Mouse (Mus musculus) layer of hippocampus, postnatal 25 days (tissue): Measurements from ENCODE around the gene Ophn1. TPM values are rescaled to one million over a fixed set of nuclear protein-coding genes. Genes with fewer than 3 reads are reported as not detected.

Experiments
- DNase-seq, 2 experiments: peaks; one replicate each; pipeline ENCODE4 v3.0.0; 2022; ENCODE audit warnings: mixed read lengths in 2 of 2, low spot score in 1 of 2; ENCODE audit errors: extremely low spot score in 1 of 2
- total RNA-seq, 2 experiments: library from RNA; stranded (reverse); gene quantifications; 2 replicates each; pipeline ENCODE4 v1.2.3; 2021

Gene Ophn1
- total RNA-seq, 2 experiments from 2014 or later: 37.9 to 39.3 TPM

DNA sequence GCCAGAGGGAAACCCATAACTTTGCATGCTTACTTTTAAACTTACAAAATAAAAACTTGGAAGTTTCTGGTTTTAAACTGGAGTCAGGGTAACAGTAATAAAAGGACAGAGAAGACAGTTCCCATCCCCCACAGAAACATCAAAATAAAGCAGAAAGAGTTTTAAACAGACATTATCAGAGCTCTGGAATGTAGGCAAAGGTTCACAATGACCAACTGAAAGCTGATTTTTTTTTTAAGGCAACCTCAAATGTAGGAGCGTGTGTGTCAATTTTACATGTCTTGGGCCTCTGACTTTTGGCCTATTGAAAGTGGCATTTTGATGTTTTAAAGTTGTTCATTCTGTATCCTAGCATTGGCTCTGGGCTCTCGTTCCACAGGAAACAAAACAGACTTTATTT, 49.2 kb downstream of the Ophn1 start:
- no peak for DNase-seq

DNA sequence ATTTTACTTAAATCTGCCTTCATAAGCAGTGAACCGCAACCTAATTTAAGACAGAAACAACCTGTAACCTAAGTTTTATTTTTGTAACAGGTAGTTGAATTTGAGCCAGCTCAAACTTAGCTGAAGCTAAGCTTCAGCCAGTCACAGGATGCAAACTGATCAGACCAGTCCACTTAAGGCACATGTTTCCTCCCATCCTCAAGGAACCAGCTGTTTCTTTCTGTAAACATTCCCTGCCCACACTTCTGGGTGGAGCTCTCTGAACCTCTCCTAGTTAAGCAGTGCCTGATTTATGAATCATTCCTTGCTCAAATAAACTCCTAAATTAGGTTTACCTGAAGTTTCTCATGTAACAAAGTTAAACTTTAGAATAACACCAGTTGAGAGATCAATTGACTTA, 54.8 kb downstream of the Ophn1 start:
- no peak for DNase-seq

DNA sequence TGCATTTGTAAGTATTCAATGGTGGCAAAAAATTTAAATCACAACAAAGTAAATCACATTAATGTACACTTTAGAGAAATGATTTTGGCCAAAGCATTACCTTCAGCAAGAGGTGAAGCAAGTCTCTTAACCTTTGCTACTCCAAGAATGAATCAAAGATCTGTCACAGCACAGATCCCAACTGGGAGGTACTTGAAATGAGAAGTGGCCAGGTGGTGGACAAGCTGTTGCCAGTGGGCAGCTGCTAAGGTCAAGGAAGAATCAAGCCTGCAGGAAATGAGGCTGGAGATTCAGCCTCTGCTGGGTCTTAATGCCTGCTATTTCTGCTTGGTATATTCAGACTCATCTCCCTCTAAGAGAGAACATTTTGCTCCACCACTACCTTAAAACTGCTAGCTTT, 87.0 kb downstream of the Ophn1 start:
- DNase-seq: no peak

DNA sequence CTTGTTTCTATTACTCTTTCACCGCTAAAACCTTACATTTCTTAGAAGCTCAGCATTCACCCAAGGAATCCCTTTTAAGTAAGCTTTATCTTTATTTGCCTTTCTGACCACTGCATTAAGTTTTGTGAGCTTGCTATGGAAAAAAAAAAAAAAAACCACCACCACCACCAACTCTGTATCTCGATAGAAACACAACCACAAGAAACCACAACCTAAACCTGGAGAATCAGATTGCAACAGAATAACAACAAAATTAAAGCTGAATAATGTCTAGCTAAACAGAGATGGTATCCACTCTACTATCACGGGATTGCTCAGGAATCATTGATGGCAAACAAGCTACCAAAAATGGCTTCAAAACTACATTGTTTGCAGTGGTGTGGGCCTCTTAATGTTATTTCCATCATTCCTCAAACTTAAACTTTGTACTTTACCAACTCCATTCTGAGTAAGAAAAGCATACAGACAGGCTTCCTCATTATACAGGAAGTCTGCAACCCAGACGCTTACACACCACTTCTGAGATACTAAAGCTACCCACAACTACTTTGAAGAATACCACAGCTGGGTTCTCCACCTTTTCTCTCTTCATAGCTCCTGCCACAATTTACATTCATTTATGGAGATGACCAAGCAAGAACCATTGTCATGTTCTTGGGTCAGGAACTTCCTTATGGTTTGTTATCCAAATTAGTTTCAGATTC, 116.4 kb downstream of the Ophn1 start:
- no peak for DNase-seq

DNA sequence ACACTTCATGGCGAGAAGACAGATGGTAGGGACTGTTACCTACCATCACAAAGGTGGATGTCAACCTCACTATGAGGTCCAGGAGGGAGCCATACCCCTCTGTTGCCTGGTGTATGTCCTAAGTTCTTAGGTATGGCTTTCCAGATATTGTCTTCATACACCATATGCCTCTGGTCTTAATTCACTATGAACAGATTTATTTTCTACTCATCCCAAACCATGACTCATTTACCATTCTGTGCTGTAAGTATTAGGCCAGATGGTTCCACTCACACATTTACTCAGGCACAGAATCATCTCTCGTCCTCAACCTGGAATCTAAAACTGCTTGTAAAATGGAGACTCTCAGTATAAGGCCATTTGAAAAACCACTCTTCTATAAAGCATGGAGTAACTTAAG, 135.7 kb downstream of the Ophn1 start:
- no peak for DNase-seq

DNA sequence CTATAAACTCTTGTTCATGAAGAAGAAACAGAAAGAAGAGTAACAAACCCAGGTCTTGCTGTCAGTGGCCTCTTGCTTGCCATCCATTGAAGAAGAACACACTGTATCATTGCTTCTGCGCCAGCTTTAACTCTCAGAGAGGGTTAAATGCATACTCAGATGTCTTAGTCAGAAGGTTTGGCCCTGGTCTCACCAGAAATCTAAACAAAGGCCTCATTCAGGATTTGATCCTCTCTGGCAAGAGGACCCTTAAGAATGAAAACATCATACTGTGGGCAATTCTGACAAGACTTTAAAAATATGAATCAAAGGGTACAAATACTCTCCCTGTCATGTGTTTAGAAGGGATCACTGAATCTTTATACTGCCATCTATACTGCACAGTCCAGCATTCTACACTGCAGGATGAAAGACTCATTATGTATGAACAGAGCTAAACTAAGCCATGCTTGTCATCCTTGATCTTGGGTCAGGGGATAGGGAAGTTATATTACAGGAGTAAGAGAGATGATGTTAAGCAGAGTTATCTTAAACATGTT, 139.5 kb downstream of the Ophn1 start:
- DNase-seq: no peak

DNA sequence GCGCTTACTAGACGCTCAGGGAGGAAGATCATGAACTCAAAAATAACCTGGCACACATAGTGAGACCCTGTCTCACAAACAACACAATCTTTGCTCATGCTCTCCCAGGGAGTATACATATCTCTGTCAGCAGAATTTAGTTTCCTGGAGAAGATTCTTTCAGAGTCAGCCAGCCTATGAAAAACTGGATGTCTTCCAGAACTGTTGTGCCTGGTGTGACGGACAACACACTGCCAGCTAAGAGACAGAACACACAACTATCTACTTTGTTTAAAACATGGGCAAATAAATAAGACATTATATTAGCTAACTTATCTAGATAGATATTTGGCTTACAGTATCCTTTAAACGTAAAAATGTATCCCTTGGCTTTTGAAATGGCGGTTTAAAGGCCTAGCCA, 154.1 kb downstream of the Ophn1 start:
- no peak for DNase-seq

DNA sequence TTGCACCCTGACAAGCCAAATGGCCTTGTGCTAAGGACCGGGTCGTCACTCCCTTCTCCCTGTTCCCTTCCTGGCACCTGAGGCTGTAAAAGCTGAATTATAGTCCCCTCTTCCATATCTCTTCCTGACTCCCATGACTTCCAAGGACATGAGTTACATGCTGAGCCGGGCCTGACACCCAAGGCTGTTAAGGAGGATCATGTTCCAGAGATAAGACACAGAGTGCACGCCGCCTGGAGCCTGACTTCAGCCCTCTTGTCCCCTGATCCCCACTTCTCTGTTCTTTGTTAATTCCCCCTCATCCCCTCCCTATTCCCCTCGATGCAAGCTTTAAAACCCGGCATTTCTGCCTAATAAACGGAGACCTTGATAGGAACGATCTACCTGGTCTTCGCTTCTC, 167.8 kb downstream of the Ophn1 start:
- no peak for DNase-seq

DNA sequence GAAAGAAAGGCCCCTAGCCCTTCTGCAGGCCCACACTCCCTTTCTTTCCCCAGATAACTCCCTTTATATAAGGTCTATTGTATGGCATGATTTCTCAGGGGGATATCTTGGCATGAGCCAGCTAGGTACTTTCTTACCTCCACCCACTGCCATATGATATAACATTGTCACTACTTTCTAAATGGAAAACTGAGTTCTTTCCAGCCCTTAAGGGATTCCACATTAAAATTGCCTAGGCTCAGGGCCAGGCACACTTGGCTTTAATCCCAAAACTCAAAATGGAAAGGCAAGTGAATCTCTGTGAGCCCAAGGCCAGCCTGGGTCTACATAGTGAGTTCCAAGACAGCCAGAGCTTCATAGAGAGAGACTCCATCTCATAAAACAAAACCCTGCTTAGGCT, 183.1 kb downstream of the Ophn1 start:
- DNase-seq: no peak

DNA sequence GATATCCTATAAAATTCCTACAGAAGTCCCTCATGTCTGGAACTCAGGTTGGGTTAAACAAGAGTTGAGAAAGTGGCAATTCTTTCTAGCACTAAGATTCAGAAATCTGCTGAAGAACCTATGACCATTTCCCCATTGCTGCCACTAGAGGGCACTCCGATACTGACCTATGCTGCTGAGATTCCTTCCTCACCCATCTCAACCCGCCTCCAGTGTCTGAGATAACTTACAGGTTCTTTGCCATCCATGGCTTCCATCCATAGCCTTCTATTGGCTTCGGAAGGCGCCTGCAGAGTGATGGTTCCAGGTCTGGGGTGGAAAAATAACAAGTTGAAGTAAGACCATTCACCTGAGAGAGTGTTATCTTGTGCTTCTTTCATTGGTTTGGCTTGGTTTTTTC, 189.2 kb downstream of the Ophn1 start:
- peak; percentile 20 to 41 for DNase-seq

DNA sequence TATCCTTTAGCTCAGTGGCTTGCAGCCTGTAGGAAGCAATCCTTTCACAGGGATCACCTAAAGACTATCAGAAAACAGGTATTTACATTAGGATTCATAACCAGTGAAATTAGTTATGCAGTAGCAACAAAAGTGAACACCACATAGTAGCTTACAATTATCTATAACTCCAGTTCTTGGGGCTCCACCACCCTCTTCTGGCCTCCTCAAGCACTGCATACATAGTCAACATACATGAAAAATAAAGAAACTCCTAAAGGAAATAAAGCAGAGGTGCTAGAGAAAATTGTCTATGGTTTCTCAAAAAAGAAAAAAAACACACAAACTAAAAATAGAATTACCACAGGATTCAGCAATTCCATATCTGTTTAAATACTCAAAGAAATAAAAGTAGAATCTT, 208.2 kb downstream of the Ophn1 start:
- DNase-seq: no peak

DNA sequence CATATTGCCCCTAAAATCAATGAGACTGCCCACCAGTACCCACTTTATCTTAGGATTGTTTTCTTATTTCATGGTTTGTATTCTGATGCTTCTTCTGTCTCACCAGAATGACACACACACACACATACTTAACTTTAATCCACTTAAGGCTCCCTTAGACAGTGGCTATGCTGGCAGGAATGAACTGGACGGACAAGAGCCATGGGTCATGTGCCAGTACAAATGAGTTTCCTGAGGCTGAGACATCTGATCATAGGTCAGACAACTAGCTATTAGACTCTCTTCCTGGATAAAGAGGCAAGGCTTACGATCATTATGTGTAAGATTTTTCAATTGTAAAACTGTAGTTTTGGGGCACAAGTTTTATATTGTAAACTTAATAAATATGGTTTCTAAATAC, 209.5 kb downstream of the Ophn1 start:
- no peak for DNase-seq

DNA sequence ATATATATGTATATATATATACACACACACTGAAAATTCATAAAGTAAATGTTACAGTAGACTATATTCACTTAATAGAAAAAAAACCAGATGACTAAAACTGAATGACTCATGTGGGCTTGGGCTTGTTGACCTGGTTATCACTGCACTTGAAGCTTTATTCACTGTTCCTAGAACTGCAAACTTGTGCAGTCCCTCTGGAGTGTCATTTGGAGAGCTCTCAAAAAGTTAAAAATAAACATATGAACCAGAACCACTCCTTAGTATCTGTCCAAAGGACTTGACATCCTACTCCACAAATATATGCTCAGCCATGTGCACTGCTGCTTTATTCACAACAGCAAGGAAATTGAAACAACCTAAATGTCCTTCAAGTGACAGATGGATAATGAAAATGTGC, 219.8 kb downstream of the Ophn1 start:
- DNase-seq: no peak

DNA sequence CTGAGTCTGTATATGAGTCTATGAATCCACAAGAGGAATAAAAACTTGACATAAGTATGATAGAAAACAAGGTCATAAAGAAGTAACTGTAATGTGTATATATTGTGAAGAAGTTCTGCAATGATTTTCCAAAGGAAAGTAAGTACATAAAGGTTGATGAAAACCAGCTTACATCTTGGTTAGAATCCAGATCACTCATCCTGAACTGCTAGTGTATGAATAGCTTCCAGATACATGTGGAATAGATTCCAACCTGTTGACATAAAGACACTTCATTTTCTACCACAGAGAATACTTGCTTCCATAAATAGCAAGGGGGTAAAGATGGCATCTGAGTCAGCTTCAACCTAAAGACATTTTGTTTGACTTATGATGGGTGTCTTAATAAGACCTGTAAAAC, 239.4 kb downstream of the Ophn1 start:
- DNase-seq: no peak

DNA sequence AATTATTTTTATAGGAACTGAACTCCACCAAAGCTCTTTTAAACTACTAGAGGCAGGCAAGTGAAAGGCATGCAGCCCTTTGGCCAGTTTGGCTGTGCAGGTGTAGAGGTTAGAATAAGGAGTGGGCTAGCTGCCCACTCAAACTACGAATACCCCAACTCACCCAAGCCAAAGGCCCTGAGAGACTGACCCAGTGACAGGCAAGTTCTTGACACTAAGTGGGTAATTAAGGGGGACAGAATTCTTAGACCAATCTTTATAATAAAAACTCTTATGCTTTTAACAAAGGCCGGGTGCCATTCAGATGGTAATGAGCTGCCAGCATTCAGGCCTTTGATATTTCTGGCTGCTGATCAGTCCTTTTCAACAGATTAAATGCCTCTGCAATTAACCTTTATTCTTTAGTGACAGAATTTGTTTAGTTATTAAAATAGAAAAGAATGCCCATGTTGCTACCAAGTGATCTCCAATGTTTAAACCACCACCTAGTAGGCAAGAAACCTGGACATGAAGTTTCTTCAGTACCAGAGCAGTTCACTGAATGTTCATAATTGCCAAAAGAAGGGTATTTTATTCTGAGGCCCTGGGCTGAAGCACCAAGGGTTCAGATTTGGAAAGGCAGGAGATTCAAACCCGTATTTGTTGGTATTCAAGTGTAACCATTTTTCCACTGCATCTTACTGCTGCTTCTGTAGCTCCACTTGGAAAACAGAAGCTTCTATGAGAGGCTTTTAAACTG, 262.0 kb downstream of the Ophn1 start:
- DNase-seq: no peak

DNA sequence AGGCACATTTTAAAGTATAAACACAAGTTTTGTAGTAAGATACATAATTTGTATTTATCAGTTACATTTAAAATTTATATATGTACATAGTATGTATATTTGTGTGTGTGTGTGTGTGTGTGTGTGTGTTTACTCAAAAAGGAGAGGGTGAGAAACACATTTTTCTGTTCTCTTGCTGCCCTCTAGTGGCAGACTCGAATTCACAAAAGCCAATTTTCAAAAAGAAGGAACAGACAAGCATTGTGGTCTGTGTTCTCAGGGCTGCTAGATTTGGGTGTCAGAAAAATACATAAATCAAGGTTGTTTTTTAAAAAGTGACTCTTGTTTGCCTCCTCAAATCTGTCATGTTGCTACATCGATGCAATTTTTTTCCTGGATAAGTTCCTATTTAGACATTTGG, 272.0 kb downstream of the Ophn1 start:
- DNase-seq: peak in 1 of 2 experiments; percentile 51

DNA sequence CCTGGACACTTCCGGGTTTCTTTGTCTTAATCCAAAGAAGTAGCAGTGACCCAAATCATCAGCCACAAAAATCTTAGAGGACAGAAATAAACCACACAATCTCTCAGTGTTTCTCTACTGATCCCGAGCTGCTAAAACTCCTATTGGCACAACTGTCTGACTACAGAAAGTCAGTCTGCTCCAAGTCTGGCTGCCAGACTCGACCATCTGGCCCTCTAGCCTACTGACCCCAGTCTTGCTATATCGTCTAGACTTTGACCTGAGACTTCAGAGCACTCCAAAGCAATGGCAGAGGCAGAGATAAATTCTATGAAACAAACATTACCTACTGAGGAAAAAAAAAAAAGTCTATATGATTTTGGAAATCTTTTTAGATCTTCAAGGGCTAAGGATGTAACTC, 273.4 kb downstream of the Ophn1 start:
- DNase-seq: no peak

DNA sequence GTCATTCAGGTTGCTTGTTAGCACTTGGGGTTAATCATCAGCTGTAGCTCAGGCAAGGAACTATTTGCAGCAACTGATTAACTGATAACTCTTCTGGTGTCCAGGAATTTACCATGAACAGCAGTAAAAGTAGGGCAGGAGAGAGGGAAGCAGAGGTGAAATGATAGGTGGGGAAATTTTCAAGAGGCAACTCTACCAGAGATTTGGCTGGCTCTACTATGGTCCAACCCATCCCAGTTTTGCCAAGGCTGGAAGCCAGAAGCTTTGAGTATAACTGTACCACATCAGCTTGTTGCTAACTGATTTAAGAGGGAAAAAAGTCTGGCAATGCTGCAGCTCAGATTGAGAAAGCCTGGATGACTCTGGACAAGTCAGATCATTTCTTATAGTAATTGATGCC, 316.6 kb downstream of the Ophn1 start:
- no peak for DNase-seq

DNA sequence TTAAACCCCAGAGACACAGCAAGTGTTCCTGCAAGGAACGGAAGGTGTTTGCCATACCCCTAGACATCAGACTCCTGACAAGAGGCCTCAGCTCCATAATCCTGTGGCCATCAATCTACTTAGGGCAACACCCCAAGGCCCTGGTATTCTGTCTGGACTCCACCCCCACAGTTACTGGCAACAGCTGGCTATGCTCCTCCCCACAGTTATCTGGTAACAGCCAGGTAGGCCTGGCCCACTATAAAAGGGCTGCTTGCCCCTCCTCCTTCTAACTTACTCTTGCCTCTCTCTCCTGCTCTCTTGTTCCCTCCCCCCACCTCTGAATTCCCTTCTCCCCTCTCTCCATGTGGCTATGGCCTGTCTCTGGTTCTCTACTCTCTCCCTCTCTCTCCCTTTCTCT, 344.4 kb downstream of the Ophn1 start:
- no peak for DNase-seq

DNA sequence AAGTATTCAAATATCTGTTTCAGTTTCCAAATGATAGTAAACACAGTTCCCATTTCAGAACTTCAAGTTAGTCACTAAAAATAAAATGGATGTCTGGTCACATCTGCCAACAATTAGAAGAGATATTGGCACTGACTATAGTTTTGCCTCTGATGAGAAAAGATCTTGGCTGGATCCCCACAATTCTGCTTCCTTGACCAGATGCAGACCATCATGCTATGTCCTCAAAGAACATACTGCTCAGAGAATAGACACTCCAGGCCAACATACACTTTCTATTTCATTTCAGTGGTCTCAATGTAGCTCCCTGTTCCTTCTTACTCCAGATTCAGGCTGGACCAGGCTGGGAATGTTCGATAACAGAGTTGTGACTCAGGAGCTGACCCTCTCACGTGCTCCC, 375.5 kb downstream of the Ophn1 start:
- DNase-seq: no peak

DNA sequence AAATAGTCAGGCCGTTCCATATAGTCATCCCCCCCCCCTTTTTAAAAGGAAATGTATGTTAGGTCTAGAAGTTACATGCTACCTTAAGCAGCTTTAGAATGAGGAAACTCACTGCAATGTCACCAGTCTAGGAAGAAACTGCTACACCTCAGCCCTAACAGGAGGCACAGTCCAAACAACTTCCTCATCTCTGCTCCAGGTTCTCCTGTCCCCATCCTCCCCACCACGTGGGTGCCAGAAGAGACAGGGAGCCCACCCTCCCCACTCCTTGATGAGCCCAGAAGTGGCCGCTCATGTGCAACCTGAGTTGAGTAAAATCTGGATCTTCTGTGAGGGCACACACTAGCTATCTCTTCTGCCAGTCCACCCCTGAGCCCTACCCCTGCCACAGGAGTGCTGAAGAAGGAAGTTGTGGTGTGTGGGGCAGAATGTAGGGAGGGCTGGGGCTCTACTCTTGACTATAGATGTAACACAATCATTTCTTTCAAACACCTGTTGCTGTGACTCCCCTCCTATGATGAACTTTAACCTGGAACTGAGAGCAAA, 376.4 kb downstream of the Ophn1 start:
- DNase-seq: no peak
